Mouse (Mus musculus) C2C12 (cell line): ENCODE results near the gene Lztfl1. TPM values are rescaled to one million over a fixed set of nuclear protein-coding genes. Genes with fewer than 3 reads are reported as not detected.
A peak's percentile ranks its signal among the peaks of the same experiment; 100 is the strongest.
"Not testable (repeated sequence)": the region's sequence is repeated elsewhere in the genome, so short reads cannot be mapped to it uniquely, and the experiment has no call there.

Experiments
- H3K27me3 ChIP-seq: one replicate; pipeline ENCODE4 v1.6.1; 2011; ENCODE audit not compliant: control insufficient read depth, insufficient read depth, insufficient read length
- H3K36me3 ChIP-seq: one replicate; pipeline ENCODE4 v1.6.1; 2011; ENCODE audit not compliant: control insufficient read depth, insufficient read depth
- H3K4me3 ChIP-seq: one replicate; pipeline ENCODE4 v1.5.1; 2011; ENCODE audit warnings: mild to moderate bottlenecking, control low read depth; ENCODE audit not compliant: poor library complexity, insufficient read depth, severe bottlenecking
- H3K79me2 ChIP-seq: one replicate; pipeline ENCODE4 v1.6.1; 2011; ENCODE audit not compliant: control insufficient read depth, insufficient read depth
- H3K79me3 ChIP-seq: one replicate; pipeline ENCODE4 v1.6.1; 2011; ENCODE audit warnings: low read depth, control low read depth
- H3ac ChIP-seq: one replicate; pipeline ENCODE3; 2011; ENCODE audit warnings: low read depth; ENCODE audit not compliant: control insufficient read depth, insufficient read length
- CEBPB ChIP-seq: IDR thresholded peaks from one replicate; pipeline ENCODE4 v1.6.1; 2011; ENCODE audit warnings: low read depth, mild to moderate bottlenecking, control low read depth, moderate library complexity
- CTCF ChIP-seq: IDR thresholded peaks from one replicate; pipeline ENCODE4 v1.5.1; 2011; ENCODE audit not compliant: control insufficient read depth, insufficient read depth, insufficient read length
- FOSL1 ChIP-seq: IDR thresholded peaks from one replicate; pipeline ENCODE4 v1.8.0; 2011; ENCODE audit warnings: mild to moderate bottlenecking, low read length; ENCODE audit not compliant: poor library complexity, insufficient read depth, severe bottlenecking
- MAX ChIP-seq: IDR thresholded peaks from one replicate; pipeline ENCODE4 v1.6.1; 2011; ENCODE audit warnings: mild to moderate bottlenecking, control low read depth
- MYOD1 ChIP-seq: IDR thresholded peaks from one replicate; pipeline ENCODE4 v1.6.1; 2011; ENCODE audit warnings: low read depth; ENCODE audit not compliant: control insufficient read depth, insufficient read length
- MYOG ChIP-seq: IDR thresholded peaks from one replicate; pipeline ENCODE4 v1.6.1; 2011; ENCODE audit not compliant: control insufficient read depth, insufficient read length; ENCODE audit errors: extremely low read depth
- USF1 ChIP-seq: IDR thresholded peaks from one replicate; pipeline ENCODE4 v1.6.1; 2011; ENCODE audit warnings: low read depth, mild to moderate bottlenecking, control low read depth, moderate library complexity
- polyA plus RNA-seq: library from polyadenylated mRNA; unstranded; fragments of >200 nt; fragmentation: generic; extraction: Trizol; gene quantifications from one replicate; pipeline ENCODE4 v1.2.1, GENCODE M21; 2012; ENCODE audit warnings: missing spikeins

Lztfl1 gene
- polyA plus RNA-seq, 1 experiment = 3.3 TPM

- H3ac ChIP-seq = no peak overlapping the region
- no peaks in the 10 kb centered on the region for H3K27me3 ChIP-seq
- no peaks in the 10 kb centered on the region for H3K79me2 ChIP-seq
- no peak overlapping the region for H3K4me3 ChIP-seq
- H3K36me3 ChIP-seq = no peaks in the 10 kb centered on the region
- no peaks in the 10 kb centered on the region for H3K79me3 ChIP-seq
- TF ChIP-seq FOSL1 = no peak
- TF ChIP-seq MAX = no peak
- no peak for TF ChIP-seq USF1
- no peak for TF ChIP-seq CTCF
Measured at GRCm38 (mm10) chr9:123758156-123758555, 40.7 kb upstream of the Lztfl1 start.

- H3K79me3 ChIP-seq = no peaks in the 10 kb centered on the region
- TF ChIP-seq MYOG = no peak
- no peak for TF ChIP-seq FOSL1
- H3ac ChIP-seq = no peak overlapping the region
- no peaks in the 10 kb centered on the region for H3K36me3 ChIP-seq
- no peaks in the 10 kb centered on the region for H3K79me2 ChIP-seq
- H3K27me3 ChIP-seq = no peaks in the 10 kb centered on the region
- no peak overlapping the region for H3K4me3 ChIP-seq
Measured at GRCm38 (mm10) chr9:123757326-123757725, 39.8 kb upstream of the Lztfl1 start.

- Histone ChIP-seq H3ac (no peak overlapping the region), H3K36me3 (no peaks in the 10 kb centered on the region), H3K27me3 (no peaks in the 10 kb centered on the region), H3K4me3 (no peak overlapping the region), H3K79me2 (no peaks in the 10 kb centered on the region), H3K79me3 (no peaks in the 10 kb centered on the region)
- TF ChIP-seq MYOG (no peak), FOSL1 (no peak), MYOD1 (no peak), CEBPB (no peak), MAX (no peak), USF1 (no peak), CTCF (no peak)
Measured at GRCm38 (mm10) chr9:123756752-123757151, 39.3 kb upstream of the Lztfl1 start.

GRCm38 (mm10) chr9:123754333-123754732 lies 36.8 kb upstream of the Lztfl1 start:
- TF ChIP-seq FOSL1 (no peak), MYOD1 (peak; percentile 4)
- H3ac ChIP-seq = no peak overlapping the region
- H3K79me3 ChIP-seq = no peaks in the 10 kb centered on the region
- no peak overlapping the region for H3K4me3 ChIP-seq
- no peaks in the 10 kb centered on the region for H3K79me2 ChIP-seq
- no peaks in the 10 kb centered on the region for H3K36me3 ChIP-seq
- no peaks in the 10 kb centered on the region for H3K27me3 ChIP-seq

GRCm38 (mm10) chr9:123749687-123750086 lies 32.2 kb upstream of the Lztfl1 start:
- H3ac ChIP-seq, H3K36me3 ChIP-seq, H3K79me3 ChIP-seq, H3K4me3 ChIP-seq, H3K27me3 ChIP-seq, H3K79me2 ChIP-seq: not testable (repeated sequence)

GRCm38 (mm10) chr9:123740799-123741198 lies 23.3 kb upstream of the Lztfl1 start:
- H3K27me3 ChIP-seq = no peaks in the 10 kb centered on the region
- no peaks in the 10 kb centered on the region for H3K79me3 ChIP-seq
- no peak for TF ChIP-seq MYOD1
- TF ChIP-seq MYOG = no peak
- TF ChIP-seq USF1 = no peak
- TF ChIP-seq MAX = no peak
- TF ChIP-seq FOSL1 = no peak
- no peak for TF ChIP-seq CTCF
- TF ChIP-seq CEBPB = no peak
- H3K4me3 ChIP-seq = no peak overlapping the region
- no peaks in the 10 kb centered on the region for H3K36me3 ChIP-seq
- no peak overlapping the region for H3ac ChIP-seq
- H3K79me2 ChIP-seq = no peaks in the 10 kb centered on the region

- Histone ChIP-seq H3K36me3 (no peaks in the 10 kb centered on the region), H3ac (no peak overlapping the region), H3K79me3 (no peaks in the 10 kb centered on the region), H3K27me3 (no peaks in the 10 kb centered on the region), H3K79me2 (no peaks in the 10 kb centered on the region), H3K4me3 (no peak overlapping the region)
- TF ChIP-seq FOSL1 (no peak), USF1 (no peak), MAX (no peak)
Measured at GRCm38 (mm10) chr9:123734133-123734532, 16.6 kb upstream of the Lztfl1 start.
